Mouse (Mus musculus) liver, adult 2 months (tissue): ENCODE measurements at regions not wholly inside any gene's neighbourhood (a gene's known extent, or its start where the extent isn't known, plus 50 kb on each side); places are given as distances from the start of the nearest gene placed in this dataset.

Experiments used
- CTCF ChIP-seq: fragments of 200-500 bp; IDR thresholded peaks from 2 replicates; pipeline ENCODE4 v1.5.1; 2011; ENCODE audit warnings: low read depth, low read length, control low read depth
- POLR2A ChIP-seq: fragments of 200-500 bp; IDR thresholded peaks from 2 replicates; pipeline ENCODE4 v1.6.1; 2011; ENCODE audit warnings: low read length, control low read depth; ENCODE audit not compliant: insufficient read depth; ENCODE audit errors: extremely low read depth

DNA sequence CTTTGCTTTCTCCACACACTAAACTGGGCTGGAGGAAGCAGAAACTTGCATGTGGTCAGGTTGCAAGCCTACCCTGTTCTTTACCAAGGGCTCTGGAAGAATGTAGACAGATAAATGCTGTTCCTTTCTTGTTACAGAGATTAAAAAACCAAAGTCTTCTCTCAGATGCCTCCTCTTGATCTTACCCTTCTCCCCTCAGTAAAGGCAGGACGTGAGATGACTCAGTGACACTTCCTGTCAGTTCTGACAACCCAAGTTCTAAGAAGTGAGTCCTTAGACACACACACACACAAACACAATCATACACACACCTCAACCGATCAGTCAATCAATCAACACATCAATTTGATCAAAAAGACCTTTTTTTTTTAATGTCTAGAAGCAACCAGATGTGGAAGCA lies 168.8 kb upstream of the Atp2b1 start:
- TF ChIP-seq CTCF (no peak), POLR2A (no peak)
